Mouse (Mus musculus) liver, embryonic 16.5 days (tissue): ENCODE measurements around the gene 1700001L19Rik. TPM values are rescaled to one million over a fixed set of nuclear protein-coding genes. Genes with fewer than 3 reads are reported as not detected.
"Not testable (repeated sequence)": the region's sequence is repeated elsewhere in the genome, so short reads cannot be mapped to it uniquely, and the experiment has no call there.

Source experiments
- ATAC-seq: fragments of 200-750 bp; cut with Nextera tagmentation; 2 replicates; pipeline ENCODE4 v1.8.0; 2017; ENCODE audit warnings: low read depth, mild to moderate bottlenecking, moderate number of reproducible peaks, moderate library complexity
- H3K27ac ChIP-seq: fragments of 300-500 bp; sonication (generic); 2 replicates; pipeline ENCODE4 v1.5.1; 2014; ENCODE audit warnings: mild to moderate bottlenecking, low read length
- H3K27me3 ChIP-seq: fragments of 300-500 bp; sonication (generic); 2 replicates; pipeline ENCODE4 v1.6.1; 2014; ENCODE audit warnings: low read depth, low read length, mixed read lengths; ENCODE audit not compliant: control insufficient read depth, insufficient read depth
- H3K36me3 ChIP-seq: fragments of 300-500 bp; sonication (generic); 2 replicates; pipeline ENCODE4 v1.6.1; 2014; ENCODE audit warnings: mild to moderate bottlenecking; ENCODE audit not compliant: control insufficient read depth, insufficient read depth
- H3K4me1 ChIP-seq: fragments of 300-500 bp; sonication (generic); 2 replicates; pipeline ENCODE4 v1.6.1; 2014; ENCODE audit warnings: low read depth, low read length, mixed read lengths; ENCODE audit not compliant: control insufficient read depth
- H3K4me2 ChIP-seq: fragments of 300-500 bp; sonication (generic); 2 replicates; pipeline ENCODE4 v1.6.1; 2014; ENCODE audit warnings: low read depth, low read length, mixed read lengths
- H3K4me3 ChIP-seq: fragments of 300-500 bp; sonication (generic); 2 replicates; pipeline ENCODE4 v1.5.1; 2014; ENCODE audit warnings: low read depth, mild to moderate bottlenecking, low read length
- H3K9ac ChIP-seq: fragments of 300-500 bp; sonication (generic); 2 replicates; pipeline ENCODE4 v1.6.1; 2014; ENCODE audit warnings: low read depth, low read length
- H3K9me3 ChIP-seq: fragments of 300-500 bp; sonication (generic); replicated peaks from 2 replicates; pipeline ENCODE4 v1.6.1; 2016; ENCODE audit warnings: low read length; ENCODE audit not compliant: control insufficient read depth
- WGBS: fragments of 180-500 bp; shearing (Covaris S2); extraction: QIAGEN DNeasy Blood & Tissue Kit; methylation state at CpG from one replicate; pipeline ENCODE4 v1.1.7; 2014; ENCODE audit not compliant: insufficient replicate concordance; 5-methylcytosine and 5-hydroxymethylcytosine counted together
- polyA plus RNA-seq: library from polyadenylated mRNA; unstranded; fragments of >200 nt; fragmentation: Nextera tagmentation; extraction: Ambion mirVana; gene quantifications from 2 replicates; pipeline ENCODE4 v1.2.1, GENCODE M21; 2015

1700001L19Rik gene
- polyA plus RNA-seq, result not detected in 2 replicates

GRCm38 (mm10) chr13:68597199-68597598 lies at the start of gene 1700001L19Rik:
Gene 1700001L19Rik (plus strand): TSS chr13:68597421.
- Histone ChIP-seq H3K36me3 (peaks cover 6% of the 10 kb centered on the region), H3K9ac (no peak within 1 kb of the TSS), H3K4me2 (peak within 1 kb of the TSS; percentile 32), H3K4me3 (no peak within 1 kb of the TSS), H3K4me1 (no peaks in the 10 kb centered on the region; the same call in 1 of the 2 replicates), H3K27ac (no peak within 1 kb of the TSS), H3K9me3 (no peaks in the 10 kb centered on the region), H3K27me3 (no peaks in the 10 kb centered on the region)
- no peak for ATAC-seq
- WGBS, result 23% methylated on average over 10 of the region's 10 CpGs

DNA sequence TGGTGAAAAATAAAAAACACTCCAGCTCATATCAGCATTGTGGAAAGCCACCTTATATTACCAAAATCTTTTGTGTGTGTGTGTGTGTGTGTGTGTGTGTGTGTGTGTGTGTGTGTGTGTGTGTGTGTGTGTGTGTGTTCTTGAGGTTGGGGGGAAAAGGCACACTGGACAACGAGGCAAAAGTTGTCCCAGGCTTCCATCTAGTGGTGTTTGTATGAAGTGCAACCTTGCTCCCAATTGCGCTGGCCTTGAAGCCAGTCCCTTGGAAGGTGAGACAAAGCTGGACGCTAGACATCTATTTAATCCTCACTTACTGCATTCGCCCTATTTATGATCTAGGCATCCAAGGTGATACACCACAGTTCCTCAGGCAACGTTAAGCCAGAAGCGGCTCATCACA lies 43.8 kb upstream of the 1700001L19Rik start:
- 19% methylated on average over 4 of the region's 6 CpGs for WGBS
- H3K4me1 ChIP-seq, ATAC-seq, H3K9ac ChIP-seq, H3K4me3 ChIP-seq, H3K36me3 ChIP-seq, H3K27me3 ChIP-seq, H3K27ac ChIP-seq, H3K9me3 ChIP-seq, H3K4me2 ChIP-seq: not testable (repeated sequence)

- H3K27me3 ChIP-seq, result no peaks in the 10 kb centered on the region
- peaks cover 11% of the 10 kb centered on the region for H3K36me3 ChIP-seq
- ATAC-seq, result no peak
- no peaks in the 10 kb centered on the region for H3K4me1 ChIP-seq
- H3K4me2 ChIP-seq, result no peak overlapping the region
- H3K27ac ChIP-seq, result no peak overlapping the region
- H3K9ac ChIP-seq, result no peak overlapping the region
- H3K9me3 ChIP-seq, result no peaks in the 10 kb centered on the region
- H3K4me3 ChIP-seq, result no peak overlapping the region
- WGBS, result 84% methylated on average over 9 of the region's 9 CpGs
These were observed 29.1 kb upstream of the 1700001L19Rik start for GRCm38 (mm10) chr13:68568110-68568509.

DNA sequence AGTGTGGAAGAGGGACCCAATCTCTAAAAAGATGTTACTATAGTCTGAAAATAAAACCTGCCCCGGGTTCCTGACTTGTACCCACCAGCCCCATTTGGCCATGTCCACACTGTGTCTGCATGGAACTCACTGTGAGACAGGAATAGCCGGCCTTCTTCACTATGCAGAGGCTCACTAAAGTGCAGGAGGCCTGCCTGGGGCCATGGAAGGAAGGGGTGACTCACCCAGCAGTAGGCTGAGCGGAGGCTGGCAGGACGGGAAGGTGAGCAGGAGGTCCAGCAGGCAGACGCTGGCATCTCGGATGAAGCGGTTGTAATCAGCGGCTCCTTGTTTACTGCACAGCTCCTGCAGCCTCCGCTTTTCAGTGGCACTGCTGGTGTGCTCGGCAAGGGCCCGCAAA lies 28.7 kb upstream of the 1700001L19Rik start:
- H3K36me3 ChIP-seq, result peaks cover 11% of the 10 kb centered on the region
- no peak overlapping the region for H3K9ac ChIP-seq
- H3K27ac ChIP-seq, result no peak overlapping the region
- H3K4me2 ChIP-seq, result no peak overlapping the region
- H3K9me3 ChIP-seq, result no peaks in the 10 kb centered on the region
- ATAC-seq, result no peak
- no peaks in the 10 kb centered on the region for H3K27me3 ChIP-seq
- H3K4me1 ChIP-seq, result no peaks in the 10 kb centered on the region
- H3K4me3 ChIP-seq, result no peak overlapping the region
- WGBS, result 84% methylated on average over 11 of the region's 11 CpGs

DNA sequence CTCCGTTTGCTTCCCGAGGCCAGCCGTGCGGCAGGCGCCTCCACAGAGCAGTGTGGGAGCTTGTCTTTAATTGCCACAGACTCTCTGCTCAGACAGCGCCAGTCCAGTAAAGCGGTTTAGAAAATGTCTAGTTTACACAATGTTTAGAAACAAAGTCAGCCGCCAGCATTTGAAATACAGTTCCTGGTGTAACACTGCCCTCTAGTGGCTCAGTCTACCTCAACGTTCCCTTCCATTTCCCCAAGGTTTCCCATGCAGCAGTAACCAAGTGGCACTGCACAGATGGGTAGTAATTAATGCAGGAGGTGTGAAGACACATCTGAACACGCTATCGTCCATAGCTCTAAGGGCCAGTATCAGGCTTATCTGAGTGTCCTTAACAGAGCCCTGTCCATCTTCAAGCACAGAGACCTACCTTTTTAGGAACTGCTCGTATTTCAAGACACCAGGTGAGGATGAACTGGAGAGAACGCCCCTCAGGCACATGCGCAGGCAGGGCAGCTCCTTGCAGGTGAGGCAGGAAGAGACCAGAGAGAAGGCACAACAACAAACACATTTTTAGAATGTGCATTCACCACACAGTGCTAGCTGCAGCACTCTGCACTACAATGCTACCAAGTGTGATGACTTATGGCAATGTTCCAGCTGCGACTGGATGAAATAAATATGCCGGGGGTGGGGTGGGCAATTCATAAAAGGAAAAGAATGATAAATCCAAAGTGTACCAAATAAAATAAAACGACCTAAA lies 27.5 kb upstream of the 1700001L19Rik start:
- Histone ChIP-seq H3K4me3 (no peak overlapping the region), H3K4me2 (no peak overlapping the region), H3K36me3 (peaks cover 4% of the 10 kb centered on the region), H3K27me3 (no peaks in the 10 kb centered on the region), H3K27ac (no peak overlapping the region), H3K9ac (no peak overlapping the region), H3K4me1 (no peaks in the 10 kb centered on the region), H3K9me3 (no peaks in the 10 kb centered on the region)
- WGBS, result 67% methylated on average over 17 of the region's 17 CpGs
- no peak for ATAC-seq

DNA sequence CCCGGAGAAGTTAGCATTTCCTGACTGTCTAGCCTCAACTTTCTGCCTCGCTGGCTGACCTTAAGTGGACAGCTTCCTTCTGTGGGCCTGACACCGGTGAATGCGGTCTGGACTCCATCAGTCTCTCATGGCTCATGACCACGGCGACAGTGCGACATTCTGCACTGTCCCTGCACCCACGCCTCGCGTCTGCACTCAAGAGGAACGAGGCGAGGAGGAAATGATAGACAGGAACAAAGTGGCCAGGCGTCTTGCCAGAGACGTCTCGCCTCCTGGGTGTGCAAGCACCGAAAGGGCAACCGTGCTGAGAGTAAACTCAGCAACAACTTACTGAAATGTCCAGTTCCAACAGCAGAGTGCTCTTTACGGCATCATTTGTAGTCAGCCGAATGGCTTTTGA lies 25.0 kb upstream of the 1700001L19Rik start:
- Histone ChIP-seq H3K4me1 (no peaks in the 10 kb centered on the region), H3K9me3 (no peaks in the 10 kb centered on the region), H3K4me2 (no peak overlapping the region), H3K9ac (no peak overlapping the region), H3K27ac (no peak overlapping the region), H3K27me3 (no peaks in the 10 kb centered on the region), H3K36me3 (peaks cover 4% of the 10 kb centered on the region), H3K4me3 (no peak overlapping the region)
- no peak for ATAC-seq
- 77% methylated on average over 19 of the region's 19 CpGs for WGBS

DNA sequence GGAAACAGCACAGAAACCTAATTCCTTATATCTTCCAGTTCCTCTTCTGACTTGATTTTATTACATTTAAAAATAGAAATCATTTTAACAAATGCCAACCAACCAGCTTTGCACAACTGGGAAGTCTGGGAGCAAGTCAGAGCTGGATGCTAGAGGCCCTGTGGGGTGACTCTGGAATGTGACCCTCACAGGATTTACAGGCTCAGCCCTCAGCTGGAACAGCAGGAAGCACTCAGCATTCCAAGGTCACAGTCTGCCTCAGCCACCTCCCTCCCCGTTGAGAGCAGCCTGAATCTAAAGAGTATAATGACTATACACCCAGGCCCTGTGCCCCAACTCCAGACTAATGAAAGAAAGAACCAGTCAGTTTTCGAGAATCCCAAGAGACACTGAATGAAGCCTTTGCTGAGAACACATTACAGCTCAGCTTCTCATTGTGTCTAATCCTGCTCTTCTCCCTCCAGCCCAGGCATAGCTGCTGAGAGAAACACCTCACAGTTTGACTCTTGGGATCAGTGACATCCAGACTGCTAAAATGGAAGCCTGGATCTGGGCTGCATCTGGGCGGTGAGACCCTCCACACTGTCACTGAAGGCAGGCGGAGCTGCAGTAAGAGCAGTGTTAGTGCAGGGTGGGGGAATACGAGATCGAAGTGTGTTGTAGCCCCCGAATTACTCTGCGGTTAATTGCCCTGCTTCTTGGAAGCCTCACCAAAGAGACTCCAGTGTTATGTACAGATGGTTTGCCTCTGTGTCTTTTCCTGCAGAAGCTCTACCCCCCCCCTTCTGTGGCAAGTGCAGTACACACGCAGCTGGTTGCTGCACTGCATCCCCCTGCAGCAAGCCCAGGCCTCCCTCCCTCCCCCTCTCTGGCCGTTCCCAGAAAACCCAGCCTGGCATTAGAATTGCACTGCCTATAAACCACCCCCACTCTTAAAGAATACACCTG lies 24.0 kb upstream of the 1700001L19Rik start:
- H3K36me3 ChIP-seq, result peaks cover 4% of the 10 kb centered on the region
- H3K9ac ChIP-seq, result no peak overlapping the region
- H3K27ac ChIP-seq, result no peak overlapping the region
- no peaks in the 10 kb centered on the region for H3K27me3 ChIP-seq
- no peak overlapping the region for H3K4me2 ChIP-seq
- no peaks in the 10 kb centered on the region for H3K4me1 ChIP-seq
- no peak for ATAC-seq
- 73% methylated on average over 10 of the region's 10 CpGs for WGBS
- H3K4me3 ChIP-seq, result no peak overlapping the region
- H3K9me3 ChIP-seq, result no peaks in the 10 kb centered on the region

GRCm38 (mm10) chr13:68574398-68574797 lies 22.8 kb upstream of the 1700001L19Rik start:
- peaks cover 4% of the 10 kb centered on the region for H3K36me3 ChIP-seq
- H3K4me2 ChIP-seq, result no peak overlapping the region
- H3K9me3 ChIP-seq, result no peaks in the 10 kb centered on the region
- H3K4me1 ChIP-seq, result no peaks in the 10 kb centered on the region
- H3K9ac ChIP-seq, result no peak overlapping the region
- H3K4me3 ChIP-seq, result no peak overlapping the region
- H3K27ac ChIP-seq, result no peak overlapping the region
- ATAC-seq, result no peak
- no peaks in the 10 kb centered on the region for H3K27me3 ChIP-seq
- 74% methylated on average over 4 of the region's 4 CpGs for WGBS

- Histone ChIP-seq H3K4me1 (peaks cover 4% of the 10 kb centered on the region), H3K4me2 (no peak overlapping the region), H3K4me3 (no peak overlapping the region), H3K9me3 (no peaks in the 10 kb centered on the region), H3K27ac (no peak overlapping the region), H3K27me3 (no peaks in the 10 kb centered on the region), H3K9ac (no peak overlapping the region), H3K36me3 (peaks cover 4% of the 10 kb centered on the region)
- ATAC-seq, result no peak
- WGBS, result 81% methylated on average over 7 of the region's 7 CpGs
These were observed 19.3 kb upstream of the 1700001L19Rik start for GRCm38 (mm10) chr13:68577945-68578344.
